Mouse (Mus musculus) midbrain, embryonic 14.5 days (tissue): ENCODE measurements at regions not wholly inside any gene's neighbourhood (a gene's known extent, or its start where the extent isn't known, plus 50 kb on each side); places are given as distances from the start of the nearest gene placed in this dataset.
"Not testable (repeated sequence)": the region's sequence is repeated elsewhere in the genome, so short reads cannot be mapped to it uniquely, and the experiment has no call there.

Source experiments
- ATAC-seq: fragments of 200-750 bp; cut with Nextera tagmentation; 2 replicates; pipeline ENCODE4 v1.8.0; 2017; ENCODE audit warnings: moderate number of reproducible peaks, moderate library complexity; ENCODE audit not compliant: low FRiP score, low TSS enrichment
- DNase-seq: peaks from one replicate; pipeline ENCODE4 v3.0.0-alpha.2; 2015
- H3K27ac ChIP-seq: fragments of 300-500 bp; sonication (generic); replicated peaks from 2 replicates; pipeline ENCODE4 v1.5.1; 2014; ENCODE audit warnings: mild to moderate bottlenecking, low read depth, low read length, moderate library complexity
- H3K27me3 ChIP-seq: fragments of 300-500 bp; sonication (generic); 2 replicates; pipeline ENCODE4 v1.6.1; 2014; ENCODE audit warnings: low read length, control low read depth, mixed read lengths; ENCODE audit not compliant: control insufficient read depth, insufficient read depth
- H3K36me3 ChIP-seq: fragments of 300-500 bp; sonication (generic); 2 replicates; pipeline ENCODE4 v1.6.1; 2014; ENCODE audit warnings: low read length, control low read depth; ENCODE audit not compliant: control insufficient read depth, insufficient read depth
- H3K4me1 ChIP-seq: fragments of 300-500 bp; sonication (generic); 2 replicates; pipeline ENCODE4 v1.6.1; 2014; ENCODE audit warnings: mild to moderate bottlenecking, antibody characterized with exemption, low read length, control low read depth; ENCODE audit not compliant: control insufficient read depth, insufficient read depth
- H3K4me2 ChIP-seq: fragments of 300-500 bp; sonication (generic); 2 replicates; pipeline ENCODE4 v1.6.1; 2014; ENCODE audit warnings: mild to moderate bottlenecking, low read length, moderate library complexity
- H3K4me3 ChIP-seq: fragments of 300-500 bp; sonication (generic); replicated peaks from 2 replicates; pipeline ENCODE4 v1.5.1; 2014; ENCODE audit warnings: low read depth, low read length
- H3K9ac ChIP-seq: fragments of 300-500 bp; sonication (generic); replicated peaks from 2 replicates; pipeline ENCODE4 v1.6.1; 2014; ENCODE audit warnings: mild to moderate bottlenecking, low read length, moderate library complexity
- H3K9me3 ChIP-seq: fragments of 300-500 bp; sonication (generic); 2 replicates; pipeline ENCODE4 v1.6.1; 2016; ENCODE audit warnings: low read length, control low read depth, mixed read lengths; ENCODE audit not compliant: control insufficient read depth
- WGBS: fragments of 180-500 bp; shearing (Covaris S2); extraction: QIAGEN DNeasy Blood & Tissue Kit; methylation state at CpG from one replicate; pipeline ENCODE4 v1.1.7; 2014; 5-methylcytosine and 5-hydroxymethylcytosine counted together

- no peaks in the 10 kb centered on the region for H3K36me3 ChIP-seq
- no peaks in the 10 kb centered on the region for H3K9me3 ChIP-seq
- H3K27ac ChIP-seq, result no peak overlapping the region
- no peak overlapping the region for H3K4me2 ChIP-seq
- DNase-seq, result no peak
- no peak overlapping the region for H3K9ac ChIP-seq
- no peak overlapping the region for H3K4me3 ChIP-seq
- no peaks in the 10 kb centered on the region for H3K4me1 ChIP-seq
- no peaks in the 10 kb centered on the region for H3K27me3 ChIP-seq
- WGBS, result 70% methylated on average over 6 of the region's 6 CpGs
- no peak for ATAC-seq
Measured at GRCm38 (mm10) chr4:4635338-4635737, 157.8 kb downstream of the Impad1 start.

GRCm38 (mm10) chr4:4634646-4635045, 158.5 kb downstream of the Impad1 start:
- Histone ChIP-seq H3K27ac (no peak overlapping the region), H3K36me3 (no peaks in the 10 kb centered on the region), H3K27me3 (no peaks in the 10 kb centered on the region), H3K9me3 (no peaks in the 10 kb centered on the region), H3K4me1 (no peaks in the 10 kb centered on the region), H3K4me3 (no peak overlapping the region), H3K4me2 (no peak overlapping the region), H3K9ac (no peak overlapping the region)
- 63% methylated on average over 3 of the region's 3 CpGs for WGBS
- no peak for DNase-seq
- ATAC-seq, result no peak

GRCm38 (mm10) chr4:4630750-4631149, 162.4 kb downstream of the Impad1 start:
- 70% methylated on average over 2 of the region's 2 CpGs for WGBS
- Histone ChIP-seq H3K9me3 (no peaks in the 10 kb centered on the region), H3K4me1 (no peaks in the 10 kb centered on the region), H3K4me2 (no peak overlapping the region), H3K36me3 (no peaks in the 10 kb centered on the region), H3K27me3 (no peaks in the 10 kb centered on the region), H3K9ac (no peak overlapping the region), H3K27ac (no peak overlapping the region), H3K4me3 (no peak overlapping the region)
- ATAC-seq, result no peak
- no peak for DNase-seq

- no peak overlapping the region for H3K4me3 ChIP-seq
- no peak overlapping the region for H3K4me2 ChIP-seq
- H3K27me3 ChIP-seq, result no peaks in the 10 kb centered on the region
- H3K4me1 ChIP-seq, result no peaks in the 10 kb centered on the region
- no peaks in the 10 kb centered on the region for H3K36me3 ChIP-seq
- 67% methylated on average over 1 of the region's 1 CpGs for WGBS
- DNase-seq (no peak), ATAC-seq (no peak)
- H3K9me3 ChIP-seq, result no peaks in the 10 kb centered on the region
- no peak overlapping the region for H3K9ac ChIP-seq
- H3K27ac ChIP-seq, result no peak overlapping the region
Measured at GRCm38 (mm10) chr4:4629251-4629650, 163.9 kb downstream of the Impad1 start.

GRCm38 (mm10) chr4:4623840-4624239, 169.3 kb downstream of the Impad1 start:
- DNase-seq (no peak), ATAC-seq (no peak)
- H3K36me3 ChIP-seq, result no peaks in the 10 kb centered on the region
- H3K4me1 ChIP-seq, result no peaks in the 10 kb centered on the region
- no peak overlapping the region for H3K4me2 ChIP-seq
- 57% methylated on average over 3 of the region's 3 CpGs for WGBS
- no peak overlapping the region for H3K9ac ChIP-seq
- H3K9me3 ChIP-seq, result no peaks in the 10 kb centered on the region
- H3K4me3 ChIP-seq, result no peak overlapping the region
- no peaks in the 10 kb centered on the region for H3K27me3 ChIP-seq
- H3K27ac ChIP-seq, result no peak overlapping the region

GRCm38 (mm10) chr4:4620135-4620534, 173.0 kb downstream of the Impad1 start:
- not testable (repeated sequence) for H3K4me1 ChIP-seq, H3K9me3 ChIP-seq, DNase-seq, ATAC-seq, H3K9ac ChIP-seq, H3K27me3 ChIP-seq, H3K4me2 ChIP-seq, H3K36me3 ChIP-seq, H3K4me3 ChIP-seq, H3K27ac ChIP-seq
- WGBS, result 71% methylated on average over 1 of the region's 1 CpGs

- Histone ChIP-seq H3K27ac (no peak overlapping the region), H3K9ac (no peak overlapping the region), H3K4me2 (no peak overlapping the region), H3K4me1 (no peaks in the 10 kb centered on the region), H3K36me3 (no peaks in the 10 kb centered on the region), H3K9me3 (no peaks in the 10 kb centered on the region), H3K4me3 (no peak overlapping the region), H3K27me3 (no peaks in the 10 kb centered on the region)
- ATAC-seq, result no peak
- DNase-seq, result no peak
Measured at GRCm38 (mm10) chr4:4614577-4614976, 178.6 kb downstream of the Impad1 start.
